Mouse (Mus musculus) ES-E14 (cell line): ENCODE data around the gene Ofd1.

Source experiments
- CHD2 ChIP-seq: IDR thresholded peaks from 2 replicates; pipeline ENCODE4 v1.6.1; 2014; ENCODE audit warnings: mild to moderate bottlenecking, low read depth, low read length, inconsistent platforms
- HCFC1 ChIP-seq: IDR thresholded peaks from 2 replicates; pipeline ENCODE4 v1.6.1; 2012; ENCODE audit warnings: low read length, inconsistent platforms, borderline replicate concordance; ENCODE audit not compliant: insufficient read depth

- no peak for TF ChIP-seq HCFC1
- TF ChIP-seq CHD2 = no peak
Observed at GRCm38 (mm10) chrX:166416196-166416595, 24.3 kb downstream of the Ofd1 start.
